Mouse (Mus musculus) cerebellum, adult 11 months (tissue): Measurements from ENCODE around the gene Olfr56.
"Not testable (repeated sequence)": the region's sequence is repeated elsewhere in the genome, so short reads cannot be mapped to it uniquely, and the experiment has no call there.

Experiments used
- DNase-seq: peaks from one replicate; pipeline ENCODE4 v3.0.0; 2022

The Olfr56 gene

GRCm38 (mm10) chr11:48978240-48978939, at the start of gene Olfr56:
Gene Olfr56 (plus strand): TSS chr11:48978889.
- not testable (repeated sequence) for DNase-seq

- DNase-seq: not testable (repeated sequence)
Measured at GRCm38 (mm10) chr11:48933422-48933821, 45.3 kb upstream of the Olfr56 start.

- not testable (repeated sequence) for DNase-seq
Measured at GRCm38 (mm10) chr11:48933923-48934322, 44.8 kb upstream of the Olfr56 start.

- not testable (repeated sequence) for DNase-seq
Measured at GRCm38 (mm10) chr11:48935291-48935690, 43.4 kb upstream of the Olfr56 start.

GRCm38 (mm10) chr11:48939286-48939685, 39.4 kb upstream of the Olfr56 start:
- DNase-seq: not testable (repeated sequence)

- DNase-seq: not testable (repeated sequence)
Measured at GRCm38 (mm10) chr11:48946090-48946489, 32.6 kb upstream of the Olfr56 start, which contains the start of gene Psme2b. Gene Psme2b (minus strand): TSS chr11:48946190.

- DNase-seq: not testable (repeated sequence)
Measured at GRCm38 (mm10) chr11:48974686-48975085, 4.0 kb upstream of the Olfr56 start.

- DNase-seq: not testable (repeated sequence)
Measured at GRCm38 (mm10) chr11:48979251-48979650, 562 bp downstream of the Olfr56 start, which contains the start of gene 9930111J21Rik1. Gene 9930111J21Rik1 (minus strand): TSS chr11:48979398.

GRCm38 (mm10) chr11:48980052-48980451, 1.4 kb downstream of the Olfr56 start:
- DNase-seq: not testable (repeated sequence)

GRCm38 (mm10) chr11:48982848-48983247, 4.2 kb downstream of the Olfr56 start:
- DNase-seq: not testable (repeated sequence)

- not testable (repeated sequence) for DNase-seq
Measured at GRCm38 (mm10) chr11:48988219-48988618, 9.5 kb downstream of the Olfr56 start.

- not testable (repeated sequence) for DNase-seq
Measured at GRCm38 (mm10) chr11:48989981-48990380, 11.3 kb downstream of the Olfr56 start.

GRCm38 (mm10) chr11:48991740-48992520, 13.2 kb downstream of the Olfr56 start, which contains the start of gene Gm12185:
Gene Gm12185 (minus strand): TSS chr11:48992226.
- not testable (repeated sequence) for DNase-seq

GRCm38 (mm10) chr11:48993296-48993695, 14.6 kb downstream of the Olfr56 start:
- not testable (repeated sequence) for DNase-seq

GRCm38 (mm10) chr11:48994018-48994417, 15.3 kb downstream of the Olfr56 start, which contains the start of gene Tgtp1:
Gene Tgtp1 (minus strand): TSS chr11:48994172.
- DNase-seq: not testable (repeated sequence)

- not testable (repeated sequence) for DNase-seq
Measured at GRCm38 (mm10) chr11:49000411-49000810, 21.7 kb downstream of the Olfr56 start.

- DNase-seq: not testable (repeated sequence)
Measured at GRCm38 (mm10) chr11:49006317-49006716, 27.6 kb downstream of the Olfr56 start.

- DNase-seq: not testable (repeated sequence)
Measured at GRCm38 (mm10) chr11:49006785-49007184, 28.1 kb downstream of the Olfr56 start.

GRCm38 (mm10) chr11:49012074-49012473, 33.4 kb downstream of the Olfr56 start:
- not testable (repeated sequence) for DNase-seq

GRCm38 (mm10) chr11:49050064-49050463, 71.4 kb downstream of the Olfr56 start:
- not testable (repeated sequence) for DNase-seq

GRCm38 (mm10) chr11:49051093-49051891, 72.6 kb downstream of the Olfr56 start, which contains the start of gene 9930111J21Rik2:
Gene 9930111J21Rik2 (minus strand): TSS chr11:49051242.
- not testable (repeated sequence) for DNase-seq

GRCm38 (mm10) chr11:49051894-49052293, 73.2 kb downstream of the Olfr56 start:
- DNase-seq: not testable (repeated sequence)
